8 mouse cellular contexts compared by ENCODE assay signal in genomic region chr10:36974086-36974675, GRCm38 (mm10). TPM values are rescaled to one million over a fixed set of nuclear protein-coding genes. Genes with fewer than 3 reads are reported as not detected.
A peak's percentile ranks its signal among the peaks of the same experiment; 100 is the strongest.
DNase-seq lines count a peak whose midpoint lies in the region; ATAC-seq and TF ChIP-seq lines count a peak whose summit lies in the region.

Hdac2 (plus strand) TSS chr10:36974544.

- intact Hi-C loops in gastrocnemius, adult 2 months (cut with DNase I), result loop anchor here (5.0 kb wide), 1 partner anchor 77 kb away; no protein-coding TSS in a partner anchor
- intact Hi-C loops in left cerebral cortex, adult 2 months (cut with DNase I), result no loop called here

- peaks cover 13% of the 10 kb centered on the region; the same call in 1 of the 2 replicates for H3K4me1 ChIP-seq in hindbrain, postnatal 0 days (ENCODE audit: insufficient read depth, low read length)

- peak within 1 kb of the TSS; percentile 64 for H3K4me2 ChIP-seq in hindbrain, postnatal 0 days (ENCODE audit: low read depth, low read length)

- TF ChIP-seq CTCF in gastrocnemius, adult 2 months (IDR thresholded peaks at IDR 0.05), result no peak
- no peak for TF ChIP-seq CTCF in hindbrain, postnatal 0 days (IDR thresholded peaks at IDR 0.05; ENCODE audit: low read depth)
- TF ChIP-seq CTCF in left cerebral cortex, adult 2 months (IDR thresholded peaks at IDR 0.05), result no peak; the same call in 1 of the 2 replicates

- H3K9ac ChIP-seq in hindbrain, postnatal 0 days (replicated peaks; ENCODE audit: low read length), result peak within 1 kb of the TSS; percentile 97

- H3K27ac ChIP-seq in gastrocnemius, adult 2 months, result peak within 1 kb of the TSS; percentile 100
- H3K27ac ChIP-seq in hindbrain, postnatal 0 days, result peak within 1 kb of the TSS; percentile 97
- peak within 1 kb of the TSS; percentile 99 for H3K27ac ChIP-seq in left cerebral cortex, adult 2 months

- peak; percentile 98 for ATAC-seq in hindbrain, postnatal 0 days
- peak; percentile 87 for ATAC-seq in megakaryocyte, adult 5-6 weeks (ENCODE audit: poor library complexity, severe bottlenecking)

- no peaks in the 10 kb centered on the region for H3K9me3 ChIP-seq in hindbrain, postnatal 0 days (ENCODE audit: low read length)

- WGBS in hindbrain, postnatal 0 days, result under 1% methylated on average over 59 of the region's 67 CpGs

- peak; percentile 72 for DNase-seq in WW6 (ENCODE audit: low read depth, low spot score)
- DNase-seq in cerebellum, postnatal 4 days (ENCODE audit: low spot score in 2 of 2), result peak; percentile 63 to 89
- DNase-seq in gastrocnemius, adult 2 months, result peak; percentile 93
- DNase-seq in hindbrain, postnatal 0 days (ENCODE audit: low spot score), result peak; percentile 95
- DNase-seq in left cerebral cortex, adult 2 months (ENCODE audit: extremely low spot score in 1 of 2, low spot score in 2 of 2), result peak; percentile 86 to 87
- DNase-seq in right cerebral cortex, adult 2 months (ENCODE audit: low spot score in 2 of 2), result peak; percentile 85 to 91
- DNase-seq in urinary bladder, postnatal 14 days (ENCODE audit: low spot score), result peak; percentile 85

- no peaks in the 10 kb centered on the region for H3K27me3 ChIP-seq in hindbrain, postnatal 0 days (ENCODE audit: insufficient read depth, low read length)

- peak within 1 kb of the TSS; percentile 94 for H3K4me3 ChIP-seq in gastrocnemius, adult 2 months
- H3K4me3 ChIP-seq in hindbrain, postnatal 0 days (ENCODE audit: low read length), result peak within 1 kb of the TSS; percentile 68
- peak within 1 kb of the TSS; percentile 96 for H3K4me3 ChIP-seq in left cerebral cortex, adult 2 months

- H3K36me3 ChIP-seq in hindbrain, postnatal 0 days (ENCODE audit: insufficient read depth, low read length), result no peaks in the 10 kb centered on the region

RNA-seq across cellular contexts. Expression of gene Hdac2, which starts in this region (rescaled TPM):
- 10 to 100 TPM; 51.8 to 58.3 TPM for total RNA-seq in gastrocnemius, adult 2 months (2021)
- total RNA-seq in hindbrain, postnatal 0 days (2014; rRNA removed), result 106 and 113 TPM in 2 replicates
- 201 TPM in 2 replicates for polyA plus RNA-seq in hindbrain, postnatal 0 days (2015; fragmentation: Nextera tagmentation; extraction: Ambion mirVana)
- total RNA-seq in left cerebral cortex, adult 2 months (2021), result 10 to 100 TPM; 79.0 to 83.8 TPM
- 90.8 and 97.0 TPM in 2 replicates for total RNA-seq in megakaryocyte, adult 5-6 weeks (2015)
- 84.9 and 90.0 TPM in 2 replicates for total RNA-seq in megakaryocyte, adult 5-6 weeks (2017)

Comparison
In these comparisons a context has a peak if more than half of its experiments do, and no peak if none do; other contexts are left out.
1. Peak in every context shown above with its lines: DNase-seq, ATAC-seq, H3K4me3 ChIP-seq and H3K27ac ChIP-seq.